Mouse (Mus musculus) inflammation-experienced regulatory T-cells, adult 6 months (primary cell): ENCODE measurements around the gene Hist4h4. TPM values are rescaled to one million over a fixed set of nuclear protein-coding genes. Genes with fewer than 3 reads are reported as not detected.

Experiments
- ATAC-seq: one replicate; pipeline ENCODE4 v1.8.0; 2017
- polyA plus RNA-seq, 3 experiments: library from polyadenylated mRNA; unstranded; fragments of 100-300 nt; shearing (Covaris generic); gene quantifications; one replicate each; pipeline ENCODE4 v1.2.1; 2017

Hist4h4 gene
- polyA plus RNA-seq = 1 to 10 TPM in 2 of 3 experiments, under 1 TPM in 1; 0.85 to 2.9 (median 2.8) TPM

GRCm38 (mm10) chr6:136803739-136804633, at the start of gene Hist4h4:
Gene Hist4h4 (minus strand): TSS chr6:136804415.
- ATAC-seq = peak; percentile 64

DNA sequence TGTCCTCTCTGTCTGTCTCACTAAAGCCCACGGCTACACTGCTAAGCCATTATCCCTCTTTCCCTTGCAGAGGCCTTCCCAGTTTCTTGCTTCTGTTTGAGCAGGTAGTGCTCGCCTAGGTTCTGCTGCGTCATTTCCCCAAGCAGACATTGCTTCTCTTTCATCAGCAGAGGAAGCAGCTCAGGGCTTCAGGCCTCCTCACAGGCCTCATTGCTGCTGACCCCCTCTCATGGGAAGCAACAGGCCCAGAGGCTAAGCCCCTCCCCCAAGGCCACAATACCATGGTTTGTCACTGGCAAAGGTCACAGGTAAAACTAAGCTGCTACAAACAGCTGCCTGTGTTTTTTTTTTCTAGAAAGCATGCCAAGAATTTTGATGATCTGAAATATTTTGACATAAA, 48.5 kb upstream of the Hist4h4 start:
- ATAC-seq = no peak

DNA sequence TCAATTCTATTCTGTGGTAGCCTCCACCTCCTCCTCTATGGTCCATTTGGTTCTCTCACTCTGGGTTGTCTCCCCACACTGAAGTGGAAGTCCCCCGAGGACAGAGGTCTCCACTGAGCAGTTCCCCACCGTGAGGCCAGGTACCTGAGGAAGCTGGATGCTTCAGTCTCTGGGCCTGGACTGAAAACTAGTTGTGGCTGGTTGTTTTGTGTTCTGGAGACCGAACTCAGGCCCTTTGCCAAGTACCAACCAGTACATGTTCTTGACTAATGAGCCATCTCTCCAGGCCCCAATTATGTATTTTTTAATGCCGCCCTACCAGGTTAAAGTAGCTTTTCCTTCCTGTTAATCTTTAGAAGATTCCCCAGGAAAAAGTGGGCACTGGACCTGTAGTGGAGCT, 48.1 kb upstream of the Hist4h4 start:
- ATAC-seq = no peak

DNA sequence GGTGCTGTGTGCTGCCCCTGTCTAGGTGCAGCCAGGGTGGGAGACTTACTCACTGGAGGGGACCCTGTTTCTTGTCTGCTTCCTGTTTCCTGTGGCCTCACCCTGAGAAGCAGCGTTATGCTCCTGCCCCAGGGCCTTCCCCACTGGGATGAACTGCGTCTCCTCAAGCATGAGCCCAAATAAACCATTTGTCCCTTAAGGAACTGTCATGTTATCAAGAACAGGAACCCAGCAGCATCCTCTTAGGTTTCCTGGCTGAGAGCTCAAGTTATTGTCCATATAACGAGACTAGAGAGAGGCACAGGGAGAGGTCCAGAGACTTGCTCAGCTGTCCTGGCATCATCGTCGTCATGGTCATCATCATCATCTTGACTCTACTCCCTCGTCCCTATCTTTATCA, 46.1 kb upstream of the Hist4h4 start:
- no peak for ATAC-seq

- no peak for ATAC-seq
Observed at GRCm38 (mm10) chr6:136848971-136849370, 44.8 kb upstream of the Hist4h4 start.

DNA sequence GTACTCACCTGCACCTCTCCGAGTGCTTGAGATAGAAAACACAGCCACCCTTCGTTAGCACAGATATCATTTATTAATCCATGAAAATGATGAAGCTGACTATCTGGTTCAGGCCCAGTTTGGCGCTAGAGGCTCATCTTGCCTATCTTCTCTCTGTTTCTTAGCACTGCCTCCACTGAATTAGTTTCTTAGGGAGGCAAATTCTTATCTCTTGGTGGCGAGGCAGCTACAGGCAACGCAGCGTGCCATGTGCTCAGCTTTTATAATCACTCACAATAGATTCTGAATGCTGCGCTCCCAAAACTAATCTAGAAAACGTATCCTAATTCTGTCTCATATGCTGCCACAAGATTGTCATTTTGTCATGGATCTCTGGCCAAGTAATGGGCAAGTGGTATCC, 44.2 kb upstream of the Hist4h4 start:
- no peak for ATAC-seq

- ATAC-seq = peak; percentile 43
Observed at GRCm38 (mm10) chr6:136847790-136848189, 43.6 kb upstream of the Hist4h4 start.

- no peak for ATAC-seq
Observed at GRCm38 (mm10) chr6:136847267-136847666, 43.1 kb upstream of the Hist4h4 start.

GRCm38 (mm10) chr6:136845706-136846480, 41.7 kb upstream of the Hist4h4 start:
- ATAC-seq = no peak

- no peak for ATAC-seq
Observed at GRCm38 (mm10) chr6:136844903-136845302, 40.7 kb upstream of the Hist4h4 start.

DNA sequence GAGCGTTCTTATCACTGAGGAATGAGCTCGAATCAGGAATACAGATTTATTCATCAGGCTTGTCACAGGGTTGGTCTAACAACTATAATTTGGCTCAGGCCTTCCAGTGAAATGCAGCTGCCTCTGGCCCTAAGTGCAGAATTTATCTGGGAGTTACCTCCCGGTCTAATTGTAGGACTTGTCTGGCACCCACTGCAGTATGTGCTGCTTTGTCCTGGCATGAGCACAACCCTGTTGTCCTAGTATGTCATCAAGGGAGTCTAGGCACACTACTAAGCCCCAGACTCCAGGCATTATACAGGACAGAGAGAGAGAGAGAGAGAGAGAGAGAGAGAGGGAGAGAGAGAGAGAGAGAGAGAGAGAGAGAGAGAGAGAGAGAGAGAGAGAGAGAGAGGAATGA, 33.1 kb upstream of the Hist4h4 start:
- no peak for ATAC-seq

- peak; percentile 38 for ATAC-seq
Observed at GRCm38 (mm10) chr6:136835352-136835751, 31.1 kb upstream of the Hist4h4 start, which contains the start of gene Smco3. Gene Smco3 (minus strand): TSS chr6:136835452.

- no peak for ATAC-seq
Observed at GRCm38 (mm10) chr6:136831712-136832111, 27.5 kb upstream of the Hist4h4 start.

DNA sequence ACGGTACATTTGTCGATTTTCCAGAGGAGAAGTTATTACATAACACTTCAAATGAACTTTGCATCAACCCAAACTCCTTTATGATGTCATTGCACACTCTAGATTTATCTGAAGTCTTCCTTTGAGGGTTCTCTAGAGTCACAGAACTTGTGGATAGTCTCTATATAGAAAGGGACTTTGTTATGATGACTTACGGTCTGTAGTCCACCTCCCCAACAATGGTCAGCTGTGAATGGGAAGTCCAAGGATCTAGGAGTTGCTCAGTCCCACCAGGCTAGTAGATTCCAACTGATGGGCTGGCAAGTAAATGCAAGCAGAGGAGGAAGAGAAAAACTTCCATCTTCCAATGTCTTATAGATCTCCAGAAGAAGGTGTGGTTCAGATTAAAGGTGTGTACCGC, 24.5 kb upstream of the Hist4h4 start:
- ATAC-seq = no peak

GRCm38 (mm10) chr6:136827881-136828561, 23.8 kb upstream of the Hist4h4 start, which contains the start of gene Wbp11:
Gene Wbp11 (minus strand): TSS chr6:136828233.
- peak; percentile 99 for ATAC-seq

GRCm38 (mm10) chr6:136827516-136827880, 23.3 kb upstream of the Hist4h4 start, which contains the start of gene BC049715:
Gene BC049715 (plus strand): TSS chr6:136827626.
- no peak for ATAC-seq

- no peak for ATAC-seq
Observed at GRCm38 (mm10) chr6:136827116-136827515, 22.9 kb upstream of the Hist4h4 start.

- ATAC-seq = no peak
Observed at GRCm38 (mm10) chr6:136824987-136825386, 20.8 kb upstream of the Hist4h4 start.

GRCm38 (mm10) chr6:136821086-136821485, 16.9 kb upstream of the Hist4h4 start:
- no peak for ATAC-seq

- no peak for ATAC-seq
Observed at GRCm38 (mm10) chr6:136820381-136820780, 16.2 kb upstream of the Hist4h4 start.

DNA sequence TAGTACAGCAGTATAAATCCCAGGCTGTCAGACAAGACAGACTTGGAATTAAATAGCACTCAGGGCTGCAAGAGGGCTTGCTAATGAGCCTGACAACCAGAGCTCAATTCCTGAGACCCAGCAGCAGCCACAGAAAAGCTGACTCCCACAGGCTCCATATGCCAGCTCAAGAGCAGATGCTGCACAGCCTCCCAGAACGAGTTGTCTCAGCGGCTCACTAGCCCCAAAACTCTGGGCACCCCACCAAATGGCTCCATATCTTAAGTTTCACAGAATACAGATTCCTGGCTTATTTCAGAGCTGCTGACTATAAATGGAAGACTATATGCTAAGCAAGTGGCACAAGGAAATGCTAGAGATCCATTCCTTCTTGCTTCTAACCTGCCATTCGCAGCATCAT, 13.3 kb upstream of the Hist4h4 start:
- ATAC-seq = no peak

DNA sequence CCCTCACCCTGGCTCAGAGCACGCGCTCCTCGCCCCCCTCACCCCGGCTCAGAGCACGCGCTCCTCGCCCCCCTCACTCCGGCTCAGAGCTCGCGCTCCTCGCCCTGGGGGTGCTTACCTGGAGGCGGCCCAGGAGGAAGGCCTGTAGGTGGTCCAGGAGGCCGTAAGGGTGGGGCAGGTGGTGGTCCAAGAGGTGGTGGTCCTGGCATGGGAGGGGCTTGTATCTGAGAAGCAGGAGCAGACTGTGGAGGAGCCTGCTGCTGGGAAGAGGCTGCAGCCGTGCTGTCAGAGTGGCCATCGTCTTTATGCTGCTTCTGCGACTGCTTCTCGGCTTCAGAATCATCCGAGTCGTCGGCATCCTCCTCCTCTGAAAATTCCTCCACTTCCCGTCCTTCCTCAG, 12.6 kb upstream of the Hist4h4 start:
- no peak for ATAC-seq

- ATAC-seq = no peak
Observed at GRCm38 (mm10) chr6:136815381-136815780, 11.2 kb upstream of the Hist4h4 start.
